Mouse (Mus musculus) hematopoietic stem cell, adult 5-6 weeks (primary cell): Measurements from ENCODE around the gene Gjb2. TPM values are rescaled to one million over a fixed set of nuclear protein-coding genes. Genes with fewer than 3 reads are reported as not detected.

Source experiments
- ATAC-seq, 2 experiments: fragments of 125-278 bp in 1 of 2; replicated peaks in 1 of 2; 2 replicates each; pipeline ENCODE4 v1.8.0; 2016 to 2017; ENCODE audit warnings: inconsistent platforms in 2 of 2, mild to moderate bottlenecking in 2 of 2, moderate number of reproducible peaks in 2 of 2, low read depth in 1 of 2, moderate TSS enrichment in 1 of 2; ENCODE audit not compliant: low FRiP score in 2 of 2, poor library complexity in 2 of 2, severe bottlenecking in 2 of 2, insufficient read depth in 1 of 2, low TSS enrichment in 1 of 2
- total RNA-seq: library from RNA; stranded (forward); fragments of 172-1452, 232-1000 nt; gene quantifications from 2 replicates; pipeline ENCODE4 v1.2.3, GENCODE M21; 2017

Gjb2 gene
- total RNA-seq, 1 experiment from 2014 or later: not detected

GRCm38 (mm10) chr14:57089107-57089506 is 15.4 kb downstream of the Gjb2 start:
- no peak for ATAC-seq

GRCm38 (mm10) chr14:57084180-57084668 is 20.3 kb downstream of the Gjb2 start:
- ATAC-seq: peak; percentile 49 to 61; a peak in 3 of 4 replicates

- ATAC-seq: no peak
These were observed 21.6 kb downstream of the Gjb2 start for GRCm38 (mm10) chr14:57082863-57083262.

- no peak for ATAC-seq
These were observed 29.0 kb downstream of the Gjb2 start for GRCm38 (mm10) chr14:57075537-57075936.

GRCm38 (mm10) chr14:57069906-57070305 is 34.6 kb downstream of the Gjb2 start:
- peak; percentile 27 to 45; a peak in 3 of 4 replicates for ATAC-seq

- no peak for ATAC-seq
These were observed 38.4 kb downstream of the Gjb2 start for GRCm38 (mm10) chr14:57066053-57066452.

- ATAC-seq: peak; percentile 62 to 78
These were observed 44.5 kb downstream of the Gjb2 start for GRCm38 (mm10) chr14:57060052-57060451.

GRCm38 (mm10) chr14:57057563-57058321 is 46.8 kb downstream of the Gjb2 start, which contains the start of gene Gja3:
Gene Gja3, minus strand, starts transcription at chr14:57058100.
- no peak for ATAC-seq

- no peak; a peak in 1 of 4 replicates for ATAC-seq
These were observed 47.3 kb downstream of the Gjb2 start for GRCm38 (mm10) chr14:57057204-57057562.

- no peak for ATAC-seq
These were observed 51.8 kb downstream of the Gjb2 start for GRCm38 (mm10) chr14:57052713-57053112.

Other genes with a start within 250 kb of the Gjb2 start
- gene Zmym2, start 218.0 kb downstream of the Gjb2 start, total RNA-seq: 44.2 and 64.1 TPM in 2 replicates
- gene Gja3, start 46.6 kb downstream of the Gjb2 start, total RNA-seq: not detected in 2 replicates
- not detected in 2 replicates for gene Gm4491, start 11.2 kb upstream of the Gjb2 start, total RNA-seq
- gene Gjb6, start 28.9 kb upstream of the Gjb2 start, total RNA-seq: not detected in 2 replicates